Mouse (Mus musculus) Muller cell, postnatal 12 days (primary cell): ENCODE results near the gene Zfp526.

Source experiments
- DNase-seq: peaks from one replicate; pipeline ENCODE4 v3.0.0-alpha.2; 2015; ENCODE audit errors: inconsistent ontology term

Gene Zfp526

DNA sequence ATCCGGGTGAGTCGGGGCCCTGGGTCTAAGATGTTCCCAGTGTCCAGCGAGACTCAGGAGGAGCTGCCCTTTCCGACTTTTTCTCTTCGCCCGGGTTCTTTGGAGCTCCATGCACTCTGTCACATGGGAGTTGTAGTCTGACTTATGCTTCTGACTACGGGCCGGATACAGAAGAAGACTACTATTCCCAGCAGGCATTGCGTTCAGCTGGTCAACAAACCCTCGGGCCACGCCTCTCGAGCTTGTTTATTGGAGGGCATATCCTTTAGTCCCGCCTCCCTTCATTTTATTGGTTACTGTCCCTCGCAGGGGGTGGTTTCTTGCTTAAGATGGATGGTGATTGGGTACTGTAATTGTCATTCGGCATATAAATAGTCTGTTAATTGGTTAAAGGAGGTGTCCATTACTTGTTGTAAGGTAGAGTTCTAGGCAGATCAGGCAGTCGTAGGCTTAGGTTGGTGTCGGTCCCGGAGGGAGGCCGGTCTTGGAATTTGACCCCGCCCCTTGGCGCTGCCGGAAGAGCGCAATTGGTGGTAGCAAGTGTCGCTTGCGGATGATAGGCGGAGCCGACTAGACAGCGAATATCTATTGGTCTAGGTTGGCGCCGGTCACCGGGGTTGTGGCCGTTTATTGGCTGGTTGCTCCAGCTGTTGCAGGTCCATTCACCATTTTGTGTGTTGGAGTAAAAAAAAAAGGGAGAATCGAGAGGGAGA lies 46.7 kb downstream of the Zfp526 start:
- DNase-seq = peak; percentile 100

DNA sequence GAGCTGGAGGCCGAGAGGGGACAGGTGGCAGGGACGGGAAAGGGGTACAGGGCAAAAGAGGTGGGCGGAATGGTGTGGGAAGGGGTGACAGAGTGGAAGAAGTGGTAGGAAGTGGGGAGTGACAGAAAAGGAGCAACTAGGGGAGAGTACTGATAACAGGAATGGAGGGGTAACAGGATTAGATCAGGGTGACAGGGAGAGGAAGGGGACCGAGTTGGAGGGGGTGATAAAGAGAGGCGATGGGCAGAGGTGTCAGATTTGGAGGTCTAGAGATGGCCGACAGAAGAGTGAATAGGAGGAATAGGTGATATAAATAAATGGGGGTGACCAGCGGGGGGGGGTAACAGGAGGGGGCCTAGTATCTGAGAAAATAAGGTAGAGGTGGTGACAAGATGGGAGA lies 47.4 kb downstream of the Zfp526 start:
- DNase-seq = no peak

DNA sequence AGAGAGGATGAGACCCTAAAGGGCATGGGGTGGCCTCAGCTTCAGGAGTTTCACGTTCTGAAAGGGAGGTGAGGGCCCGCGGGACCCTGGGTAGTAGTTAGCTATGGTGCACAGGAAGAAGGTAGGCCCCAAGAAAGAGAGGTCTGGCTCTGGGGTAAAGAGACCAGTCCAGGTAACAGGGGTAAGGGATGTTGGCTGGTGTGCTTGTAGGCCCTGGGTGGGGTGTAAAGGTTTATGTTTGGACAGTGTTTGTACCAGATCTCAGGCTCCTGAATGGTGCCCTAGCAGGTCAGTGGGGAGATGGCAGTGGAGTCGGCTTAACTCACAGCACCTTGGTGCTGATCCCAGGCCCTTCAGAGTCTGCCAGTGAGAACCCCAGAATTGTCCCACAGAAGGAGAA lies 47.8 kb downstream of the Zfp526 start:
- DNase-seq = no peak

DNA sequence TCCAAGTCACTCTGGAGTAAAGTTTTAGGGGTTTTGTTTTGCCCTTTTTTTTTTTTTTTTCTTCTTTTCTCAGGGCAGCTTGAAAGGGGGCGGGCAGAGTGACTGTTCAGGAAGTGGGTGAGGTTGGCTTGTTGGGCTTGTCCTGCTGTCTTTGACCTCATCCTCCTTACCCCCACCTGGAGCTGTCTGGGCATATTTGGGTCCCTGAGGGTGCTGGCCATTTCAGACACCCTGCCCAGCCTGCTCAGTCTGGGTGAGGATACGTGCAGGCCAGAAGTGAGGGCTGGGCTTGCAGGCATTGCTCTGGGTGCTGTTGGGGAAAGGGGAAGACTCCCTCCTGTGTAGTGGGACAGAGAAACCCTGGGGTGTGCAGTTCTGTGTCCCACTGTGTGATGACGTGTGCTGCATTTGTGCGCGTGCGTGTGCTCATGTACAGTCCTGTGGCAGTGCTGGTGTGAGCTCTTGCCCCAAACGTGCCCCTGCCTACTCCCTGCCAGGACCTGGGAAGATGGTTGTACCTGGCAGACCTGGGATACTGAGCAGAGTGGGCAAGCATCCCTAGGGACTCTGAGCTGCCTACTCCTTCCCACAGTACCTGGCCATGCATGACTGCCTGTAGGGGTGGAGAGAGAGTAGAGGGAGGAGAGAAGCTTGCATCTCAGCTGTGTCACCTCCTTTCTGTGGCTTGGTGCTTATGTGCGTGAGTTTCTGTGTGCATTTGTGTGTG lies 48.5 kb downstream of the Zfp526 start:
- no peak for DNase-seq

DNA sequence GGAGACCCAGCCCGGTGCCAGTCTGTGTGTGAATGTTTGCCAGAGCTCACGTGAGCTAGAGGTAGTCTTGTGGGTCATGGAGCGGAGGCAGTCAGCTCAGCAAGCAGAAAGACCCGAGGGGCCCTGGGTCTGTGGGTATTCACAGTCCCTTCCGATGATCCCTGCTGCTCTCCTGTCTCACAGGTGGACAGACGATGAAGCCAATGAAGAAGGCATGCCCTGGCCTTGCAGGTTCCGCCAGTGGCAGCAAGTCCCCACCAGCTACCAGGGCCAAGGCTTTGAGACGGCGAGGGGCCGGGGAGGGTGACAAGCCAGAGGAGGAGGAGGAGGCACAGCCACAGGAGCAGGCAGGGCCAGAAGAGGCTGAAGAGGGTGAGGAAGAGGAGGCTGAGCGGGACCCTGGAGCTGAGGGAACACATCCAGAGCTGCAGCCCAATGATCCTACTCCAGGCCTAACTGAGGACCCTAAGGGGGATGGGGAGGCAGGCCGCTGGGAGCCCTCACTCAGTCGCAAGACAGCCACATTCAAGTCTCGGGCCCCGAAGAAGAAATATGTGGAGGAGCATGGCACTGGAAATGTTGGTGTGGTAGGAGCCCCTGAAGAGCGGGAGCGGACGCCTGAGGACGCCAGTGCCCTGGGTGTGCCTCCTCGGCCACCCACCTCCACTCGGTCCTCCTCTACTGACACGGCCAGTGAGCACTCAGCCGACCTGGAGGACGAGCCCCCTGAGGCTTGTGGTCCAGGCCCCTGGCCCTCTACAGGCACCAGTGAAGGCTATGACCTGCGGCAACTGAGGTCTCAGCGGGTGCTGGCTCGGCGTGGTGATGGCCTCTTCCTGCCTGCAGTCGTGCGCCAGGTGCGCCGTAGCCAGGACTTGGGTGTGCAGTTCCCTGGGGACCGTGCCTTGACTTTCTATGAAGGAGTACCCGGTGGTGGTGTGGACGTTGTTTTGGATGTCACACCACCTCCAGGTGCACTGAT lies 49.7 kb downstream of the Zfp526 start:
- DNase-seq = no peak

DNA sequence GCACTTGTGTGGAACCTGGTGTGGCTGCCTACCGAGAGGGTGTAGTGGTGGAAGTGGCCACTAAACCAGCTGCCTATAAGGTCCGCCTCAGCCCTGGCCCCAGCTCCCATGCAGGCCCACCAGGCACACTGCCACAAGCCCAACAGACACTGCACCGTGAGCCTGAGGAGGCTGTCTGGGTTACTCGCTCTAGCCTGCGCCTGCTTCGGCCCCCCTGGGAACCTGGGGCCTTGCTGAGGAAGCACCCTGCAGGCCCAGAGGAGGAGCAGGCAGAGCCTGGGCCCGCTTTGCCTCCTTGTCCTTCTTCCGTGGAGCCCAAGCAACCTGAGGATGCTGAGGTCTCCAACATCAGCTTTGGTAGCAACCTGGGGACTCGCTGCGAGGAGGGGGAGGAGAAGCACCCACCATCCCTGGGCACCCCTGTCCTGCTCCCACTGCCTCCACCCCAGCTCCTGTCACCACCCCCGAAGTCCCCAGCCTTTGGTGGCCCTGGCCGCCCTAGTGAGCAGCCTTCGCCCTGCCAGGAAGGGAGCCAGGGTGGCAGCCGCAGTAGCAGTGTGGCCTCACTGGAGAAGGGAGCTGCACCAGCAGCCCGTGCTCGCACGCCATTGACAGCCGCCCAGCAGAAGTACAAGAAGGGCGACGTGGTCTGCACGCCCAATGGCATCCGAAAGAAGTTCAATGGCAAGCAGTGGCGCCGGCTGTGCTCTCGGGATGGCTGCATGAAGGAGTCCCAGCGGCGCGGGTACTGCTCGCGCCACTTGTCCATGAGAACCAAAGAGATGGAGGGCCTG lies 50.6 kb downstream of the Zfp526 start:
- no peak for DNase-seq

DNA sequence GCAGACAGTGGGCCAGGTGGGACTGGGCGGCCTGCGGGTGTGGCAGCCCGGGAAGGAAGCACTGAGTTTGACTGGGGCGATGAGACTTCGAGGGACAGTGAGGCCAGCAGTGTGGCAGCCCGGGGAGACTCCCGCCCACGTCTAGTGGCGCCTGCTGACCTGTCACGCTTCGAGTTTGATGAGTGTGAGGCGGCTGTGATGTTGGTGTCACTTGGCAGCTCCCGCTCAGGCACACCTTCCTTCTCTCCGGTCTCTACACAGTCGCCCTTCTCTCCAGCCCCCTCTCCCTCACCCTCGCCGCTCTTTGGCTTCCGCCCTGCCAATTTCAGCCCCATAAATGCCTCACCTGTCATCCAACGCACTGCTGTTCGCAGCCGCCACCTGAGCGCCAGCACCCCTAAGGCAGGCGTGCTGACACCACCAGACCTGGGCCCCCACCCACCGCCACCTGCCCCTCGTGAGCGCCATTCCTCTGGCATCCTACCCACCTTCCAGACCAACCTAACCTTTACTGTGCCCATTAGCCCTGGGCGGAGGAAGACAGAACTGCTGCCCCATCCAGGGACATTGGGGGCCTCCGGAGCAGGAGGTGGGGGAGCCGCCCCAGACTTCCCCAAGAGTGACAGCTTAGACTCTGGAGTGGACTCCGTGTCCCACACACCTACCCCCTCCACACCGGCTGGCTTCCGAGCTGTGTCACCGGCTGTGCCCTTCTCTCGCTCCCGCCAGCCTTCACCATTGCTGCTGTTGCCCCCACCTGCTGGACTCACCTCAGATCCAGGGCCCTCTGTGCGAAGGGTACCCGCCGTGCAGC lies 51.4 kb downstream of the Zfp526 start:
- DNase-seq = no peak

DNA sequence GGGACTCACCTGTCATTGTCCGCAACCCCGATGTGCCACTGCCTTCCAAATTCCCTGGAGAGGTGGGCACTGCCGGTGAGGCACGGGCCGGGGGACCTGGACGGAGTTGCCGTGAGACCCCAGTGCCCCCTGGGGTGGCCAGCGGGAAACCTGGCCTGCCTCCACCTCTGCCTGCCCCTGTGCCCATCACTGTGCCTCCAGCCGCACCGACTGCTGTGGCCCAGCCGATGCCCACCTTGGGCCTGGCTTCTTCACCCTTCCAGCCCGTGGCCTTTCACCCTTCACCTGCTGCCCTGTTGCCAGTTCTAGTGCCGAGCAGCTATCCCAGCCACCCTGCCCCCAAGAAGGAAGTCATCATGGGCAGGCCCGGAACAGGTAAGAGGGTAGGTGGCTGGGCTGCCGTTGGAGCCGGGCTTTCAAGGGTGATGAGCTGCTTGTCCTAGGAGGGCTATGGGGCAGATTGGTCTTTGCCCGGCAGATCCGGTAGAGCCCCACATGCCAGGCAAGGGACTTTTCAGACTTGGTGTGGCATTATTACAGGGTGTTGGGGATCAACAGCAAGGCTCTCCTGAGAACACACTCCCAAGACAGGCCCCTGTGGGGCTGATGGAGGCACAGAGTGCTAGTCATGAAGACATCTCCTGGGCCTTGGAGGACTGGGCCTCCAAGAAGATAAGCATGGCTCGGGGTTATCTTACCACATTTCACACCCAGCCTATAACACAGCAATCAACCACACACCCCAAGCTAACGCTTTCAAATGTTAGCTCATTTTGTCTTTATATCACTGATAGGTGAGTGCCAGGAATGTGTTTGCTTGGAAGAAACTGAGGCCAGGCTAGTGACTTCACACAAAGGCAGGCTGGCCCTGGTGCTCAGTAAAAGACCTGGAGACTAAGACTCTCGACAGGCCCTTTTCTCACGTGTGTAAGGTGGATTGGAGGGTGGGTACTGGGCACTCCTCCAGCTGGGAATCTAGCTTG lies 52.3 kb downstream of the Zfp526 start:
- no peak for DNase-seq

DNA sequence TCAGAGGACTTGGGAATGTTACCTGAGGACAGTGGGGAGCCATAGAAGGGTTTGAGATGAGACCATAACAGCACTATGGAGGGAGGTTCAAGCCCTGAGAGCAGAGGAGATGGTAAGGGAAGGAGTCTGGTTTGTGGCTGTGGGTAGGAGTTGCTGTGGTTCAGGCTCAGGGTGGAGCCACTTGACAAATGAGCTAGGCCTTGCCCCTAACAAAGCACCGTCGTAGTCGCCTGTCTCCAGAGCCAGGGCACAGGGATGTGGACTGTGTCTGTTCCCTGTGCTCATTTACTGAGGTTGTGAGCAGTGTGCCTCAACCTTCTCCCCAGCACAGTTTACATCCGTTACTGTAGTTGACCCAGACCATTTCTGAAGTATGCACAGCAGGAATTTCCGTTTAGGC lies 53.3 kb downstream of the Zfp526 start:
- DNase-seq = peak; percentile 43

DNA sequence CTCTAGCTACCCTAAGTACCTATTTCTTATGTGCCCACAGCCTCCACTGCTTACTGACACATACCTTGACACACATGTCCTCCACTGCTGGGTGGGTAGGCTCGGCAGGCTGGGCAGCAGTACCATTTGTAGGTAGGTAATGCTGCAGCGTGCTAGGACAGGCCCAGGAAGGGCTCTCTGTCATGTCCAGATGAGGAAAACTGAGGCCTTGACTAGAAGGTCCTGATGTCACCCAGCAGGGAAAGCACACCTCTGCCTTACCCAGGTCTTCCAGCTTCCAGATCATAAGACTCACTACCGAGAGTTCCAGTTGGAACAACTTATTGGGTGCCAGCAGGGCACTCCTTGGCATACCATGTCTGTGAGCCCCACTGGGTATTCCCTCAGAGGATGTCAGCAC lies 53.8 kb downstream of the Zfp526 start:
- DNase-seq = no peak

DNA sequence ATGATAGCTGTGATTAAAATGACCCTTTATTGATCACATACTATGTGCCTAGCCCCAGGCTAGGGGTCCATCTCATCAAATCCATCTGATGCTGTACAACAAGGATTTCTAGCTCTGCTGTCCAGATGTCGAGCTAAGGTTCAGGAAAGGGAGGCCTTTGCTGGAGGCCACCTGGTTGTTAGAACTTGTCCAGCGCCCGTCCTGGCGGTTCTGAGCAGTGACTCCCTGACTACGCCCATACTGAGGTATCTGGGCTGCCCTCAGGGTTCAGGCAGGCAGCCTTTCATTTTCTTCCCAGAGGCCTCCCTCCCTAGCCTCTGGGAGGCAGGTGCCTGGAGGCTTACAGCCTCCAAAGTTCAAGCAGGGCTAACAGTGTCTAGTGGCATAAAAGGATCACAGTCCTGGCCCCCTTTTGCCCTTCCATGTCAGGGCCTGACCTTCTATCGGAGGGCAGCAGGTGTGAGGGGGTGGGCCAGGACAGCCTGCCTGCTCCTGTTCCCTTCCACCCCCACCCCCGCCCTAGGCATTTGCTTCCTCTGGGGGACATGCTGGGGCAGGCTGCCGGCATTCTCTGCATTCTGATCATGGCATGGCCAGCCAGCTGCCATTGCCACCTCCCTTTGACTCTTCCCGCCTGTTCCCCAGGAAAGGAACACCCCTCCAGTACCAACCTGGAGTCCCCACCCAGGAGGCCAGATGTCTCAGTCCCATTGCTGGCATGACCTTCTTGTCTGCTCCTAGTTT lies 54.5 kb downstream of the Zfp526 start:
- peak; percentile 83 for DNase-seq
